Mouse (Mus musculus): ENCODE measurements at regions not wholly inside any gene's neighbourhood (a gene's known extent, or its start where the extent isn't known, plus 50 kb on each side); places are given as distances from the start of the nearest gene placed in this dataset.
"Not testable (repeated sequence)": the region's sequence is repeated elsewhere in the genome, so short reads cannot be mapped to it uniquely, and the experiment has no call there.

DNA sequence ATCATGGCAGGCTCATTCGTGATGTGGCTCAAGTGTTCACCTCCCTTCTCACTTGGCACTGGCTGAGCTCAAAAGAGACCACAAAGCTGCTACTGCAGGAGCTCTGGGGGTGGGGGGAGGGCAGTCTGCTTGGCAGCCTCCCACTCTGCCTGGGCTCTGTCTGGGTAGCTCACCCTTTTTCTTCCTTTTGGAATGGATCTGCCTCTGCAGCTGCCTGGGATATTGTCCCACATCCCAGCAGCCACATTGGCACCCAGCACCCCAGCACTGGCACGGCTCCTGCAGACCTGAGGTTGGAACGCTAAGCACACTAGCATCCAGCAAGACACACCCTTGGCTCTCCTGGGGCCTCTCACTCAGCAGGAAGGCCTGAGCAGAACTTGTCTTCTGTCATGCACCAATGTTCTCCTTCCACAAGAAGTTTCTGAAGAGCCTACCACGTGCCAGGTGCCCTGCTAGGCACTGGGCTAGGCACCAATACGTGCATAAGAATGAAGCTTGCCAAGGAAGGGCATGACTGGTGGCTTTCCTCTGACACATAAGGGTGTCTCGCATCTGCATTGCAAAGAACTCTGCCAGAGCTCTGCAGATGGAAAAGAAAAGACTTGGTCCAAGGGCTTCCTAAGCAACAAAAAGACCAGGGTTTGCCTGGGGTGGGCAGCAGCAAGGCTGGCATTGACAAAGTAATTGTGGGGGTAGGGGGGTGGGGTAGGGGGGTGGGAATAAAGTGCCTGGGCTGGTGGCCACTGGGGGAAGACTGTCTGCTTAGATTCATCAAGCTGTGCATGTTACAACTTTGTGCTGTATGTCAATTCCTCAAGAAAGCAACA, 112.1 kb upstream of the Sipa1l1 start:
- DNase-seq; intact Hi-C loops (cut with DNase I): not testable (repeated sequence)

GRCm38 (mm10) chr12:82064986-82065385, 104.1 kb upstream of the Sipa1l1 start:
- DNase-seq: no peak
- intact Hi-C loops (cut with DNase I): no loop called here

DNA sequence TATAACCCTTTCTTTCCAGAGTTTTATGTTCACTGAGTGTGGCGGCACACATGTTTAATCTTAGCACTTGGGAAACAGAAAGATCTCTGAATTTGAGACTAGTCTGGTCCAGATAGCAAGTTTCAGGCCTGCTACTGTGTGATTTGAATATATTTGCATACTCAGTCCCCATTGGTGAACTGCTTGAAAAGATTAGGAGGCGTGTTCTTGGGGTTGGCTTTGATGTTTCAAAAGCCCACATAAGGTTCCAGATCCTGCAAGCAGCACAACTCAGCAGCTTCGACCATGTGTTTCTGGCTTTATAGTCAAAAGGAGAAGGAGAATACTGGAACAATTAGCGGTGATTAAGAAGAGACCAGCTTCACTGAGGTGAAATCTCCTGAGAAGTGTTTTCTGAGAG, 102.3 kb upstream of the Sipa1l1 start:
- no peak for DNase-seq
- intact Hi-C loops (cut with DNase I): no loop called here

DNA sequence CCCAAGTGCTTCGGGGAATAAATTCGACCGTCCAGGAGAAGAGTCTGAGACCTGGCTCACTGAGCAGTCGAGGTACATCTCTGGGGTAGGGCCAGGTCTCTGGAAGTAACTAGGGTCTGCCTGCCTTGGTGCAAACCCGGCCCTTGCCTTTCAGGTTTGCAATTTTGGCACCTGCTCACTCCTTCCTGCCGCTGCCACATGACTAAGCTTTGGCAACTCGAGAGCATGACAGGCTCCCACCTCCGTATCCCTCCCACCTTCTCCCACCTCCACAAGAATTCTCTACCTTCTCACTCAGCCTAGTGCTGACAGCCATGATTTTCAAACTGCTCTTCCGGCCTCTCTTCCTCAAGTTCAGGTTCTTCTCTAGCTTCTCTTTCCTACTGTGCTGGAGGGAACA, 99.5 kb upstream of the Sipa1l1 start:
- intact Hi-C loops (cut with DNase I): no loop called here
- DNase-seq: no peak

DNA sequence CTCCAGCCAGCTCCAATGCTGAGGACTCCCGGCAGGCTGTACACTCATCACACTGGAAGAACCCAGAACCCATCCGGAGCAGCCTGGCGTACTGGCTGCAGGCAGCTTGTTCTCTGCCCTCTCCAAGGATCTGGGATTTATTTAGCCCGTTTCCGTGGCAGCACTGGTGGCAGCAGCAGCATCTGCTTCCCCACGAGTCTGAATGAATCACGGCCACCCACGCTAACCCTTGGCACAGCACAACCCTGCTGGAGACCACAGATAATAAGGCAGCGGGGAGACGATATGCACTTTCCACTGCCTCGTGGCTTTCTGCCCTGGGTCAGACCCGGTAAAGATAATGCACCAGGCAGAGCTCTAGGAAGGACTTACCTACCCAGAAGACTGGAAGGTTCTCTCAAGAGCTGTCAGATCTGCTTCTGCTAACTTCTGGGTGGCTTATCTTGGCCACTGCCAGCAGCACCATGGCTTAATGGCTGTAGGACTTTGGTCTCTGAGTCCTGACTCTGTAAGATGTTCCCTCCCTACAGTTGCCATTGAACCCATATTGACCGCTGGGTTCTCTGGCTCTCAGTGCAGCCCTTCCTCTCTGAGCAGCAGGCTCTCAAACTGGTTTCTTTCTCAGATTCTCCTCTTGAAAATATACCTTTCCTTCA, 96.2 kb upstream of the Sipa1l1 start:
- intact Hi-C loops (cut with DNase I): no loop called here

DNA sequence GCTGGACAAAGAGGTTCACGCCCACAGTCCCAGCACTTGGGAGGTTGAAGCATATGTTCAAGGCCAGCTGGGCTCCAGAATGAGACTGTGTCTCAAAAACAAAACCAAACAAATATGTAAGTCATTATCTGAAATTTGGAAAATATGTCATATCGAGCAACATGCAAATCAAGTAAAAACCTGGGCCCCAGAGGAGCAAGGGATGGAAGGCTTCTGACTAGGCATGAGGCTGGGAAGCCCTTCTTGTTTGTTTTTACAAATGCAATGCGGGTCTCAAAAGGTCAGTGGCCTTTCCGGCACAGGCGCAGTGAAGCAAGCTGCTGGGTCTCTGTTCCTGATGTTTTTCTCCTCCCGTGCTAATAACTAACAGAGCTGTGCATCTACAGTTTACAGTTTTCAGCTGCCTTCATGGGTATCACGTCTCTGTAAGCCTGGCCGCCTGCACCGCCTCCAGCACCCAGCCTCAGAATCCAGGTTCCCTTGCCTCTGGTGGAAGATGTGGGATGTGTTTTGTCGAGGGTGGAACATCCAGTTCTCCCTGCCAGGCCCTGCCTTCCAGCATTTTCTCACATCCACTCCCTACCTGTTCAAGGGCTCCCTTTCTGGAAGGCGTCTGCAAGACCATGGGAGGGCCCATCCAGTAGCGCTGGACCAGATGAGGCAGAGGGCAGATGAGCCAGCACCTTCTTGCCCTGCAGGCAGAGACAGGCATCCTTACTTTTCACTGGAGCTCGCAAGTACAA, 93.5 kb upstream of the Sipa1l1 start:
- no peak for DNase-seq
- intact Hi-C loops (cut with DNase I): no loop called here

More for the DNA sequence above, 96.2 kb upstream of the Sipa1l1 start:
- peak; percentile 1 to 12 for DNase-seq

DNA sequence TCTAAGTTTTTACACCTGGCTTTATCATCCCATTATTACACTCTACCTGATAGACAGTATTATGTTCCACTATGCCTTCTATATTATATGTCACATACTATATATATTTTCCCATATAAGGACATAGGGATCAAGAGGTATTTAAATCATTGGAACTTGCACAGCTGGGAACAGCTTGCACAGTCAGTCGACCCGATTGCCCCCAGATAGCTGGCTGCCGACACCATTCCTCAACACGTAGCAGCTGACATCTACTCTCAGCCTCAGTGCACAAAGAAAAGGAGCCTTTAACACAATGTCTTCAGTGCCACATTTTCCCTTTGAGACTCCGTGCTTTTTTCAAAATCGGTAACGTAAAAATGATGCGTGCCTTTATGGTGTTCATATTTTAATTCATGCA, 92.4 kb upstream of the Sipa1l1 start:
- intact Hi-C loops (cut with DNase I): no loop called here
- DNase-seq: no peak

DNA sequence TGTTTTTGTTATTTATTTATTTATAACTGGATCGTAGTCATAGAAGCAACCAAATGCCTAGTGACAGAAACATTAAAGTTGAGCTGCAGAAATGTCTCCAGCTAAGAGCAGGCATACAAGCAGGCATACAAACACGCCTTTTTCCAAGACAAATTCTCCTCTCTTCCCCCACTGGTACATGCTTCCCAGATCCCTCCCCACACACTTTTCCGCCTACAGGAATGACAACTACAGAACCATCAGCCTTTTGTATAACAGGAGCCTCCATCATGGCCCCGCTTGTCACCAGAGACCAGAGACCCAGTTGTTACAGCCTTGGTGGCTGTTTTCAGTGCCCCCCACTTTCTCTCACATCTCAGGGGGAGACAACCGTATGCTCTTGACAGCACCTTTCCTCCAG, 91.2 kb upstream of the Sipa1l1 start:
- intact Hi-C loops (cut with DNase I): no loop called here
- no peak for DNase-seq

DNA sequence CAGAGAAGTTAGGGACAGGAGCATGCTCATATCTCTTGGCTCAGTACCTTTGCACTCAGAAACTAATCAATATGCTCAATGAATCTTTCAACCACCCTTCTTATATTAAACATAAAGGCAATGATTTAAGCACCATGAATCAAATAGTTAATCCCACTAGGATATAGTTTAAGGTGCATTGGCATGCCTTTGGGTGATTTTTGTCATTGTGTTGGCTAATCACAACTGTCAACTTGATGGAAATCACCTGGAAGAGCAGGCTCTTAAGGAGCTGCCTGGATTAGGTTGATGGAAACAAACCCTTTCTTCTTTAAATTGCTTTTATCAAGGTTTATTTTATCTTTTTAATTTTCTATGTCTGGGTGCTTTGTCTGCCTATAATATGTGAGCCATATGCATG, 90.4 kb upstream of the Sipa1l1 start:
- intact Hi-C loops (cut with DNase I): no loop called here

GRCm38 (mm10) chr12:82080196-82080880, 88.8 kb upstream of the Sipa1l1 start:
- intact Hi-C loops (cut with DNase I): no loop called here

More for the DNA sequence above, 90.4 kb upstream of the Sipa1l1 start:
- no peak for DNase-seq

DNA sequence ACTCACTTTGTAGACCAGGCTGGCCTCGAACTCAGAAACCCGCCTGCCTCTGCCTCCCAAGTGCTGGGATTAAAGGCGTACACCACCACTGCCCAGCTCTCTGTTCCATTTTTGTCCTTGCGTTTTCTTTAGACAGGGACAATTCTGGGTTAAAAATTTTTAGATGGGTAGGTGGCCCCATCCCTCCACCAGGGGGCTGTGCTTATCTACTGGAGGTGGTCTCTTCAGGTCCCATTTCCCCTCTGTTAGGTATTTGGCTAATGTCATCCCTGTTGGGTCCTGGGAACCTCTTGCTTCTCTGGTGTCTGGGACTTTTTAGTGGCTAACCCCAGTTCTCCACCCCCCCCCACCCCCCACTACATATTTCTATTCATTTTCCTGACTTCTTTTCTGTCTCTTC, 86.5 kb upstream of the Sipa1l1 start:
- intact Hi-C loops (cut with DNase I); DNase-seq: not testable (repeated sequence)

More at GRCm38 (mm10) chr12:82080196-82080880, 88.8 kb upstream of the Sipa1l1 start:
- DNase-seq: no peak

- no peak for DNase-seq
- intact Hi-C loops (cut with DNase I): no loop called here
Measured at GRCm38 (mm10) chr12:82085771-82086400, 83.2 kb upstream of the Sipa1l1 start.

GRCm38 (mm10) chr12:82086441-82086840, 82.7 kb upstream of the Sipa1l1 start:
- DNase-seq: no peak
- intact Hi-C loops (cut with DNase I): no loop called here

GRCm38 (mm10) chr12:82089288-82089687, 79.8 kb upstream of the Sipa1l1 start:
- intact Hi-C loops (cut with DNase I): no loop called here
- DNase-seq: no peak

DNA sequence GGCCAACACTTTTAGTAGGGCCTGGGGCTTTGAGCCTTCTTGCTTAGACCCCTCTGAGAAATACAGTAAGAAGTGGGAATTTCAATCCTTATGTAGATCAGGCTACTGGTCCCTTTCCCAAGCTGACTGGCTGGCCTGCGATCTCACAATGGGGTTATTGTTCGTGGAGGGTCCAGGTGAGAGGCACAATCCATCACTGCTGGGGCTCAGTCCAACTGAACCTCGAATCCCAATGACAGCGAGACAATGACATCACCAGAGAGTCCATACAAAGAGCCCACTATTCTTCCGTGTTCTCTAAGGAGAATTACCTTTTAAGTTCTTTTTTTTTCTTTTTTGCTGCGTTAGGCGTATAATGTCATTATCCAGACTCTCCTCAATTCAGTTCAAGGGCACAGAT, 75.8 kb upstream of the Sipa1l1 start:
- intact Hi-C loops (cut with DNase I): no loop called here
- DNase-seq: no peak

GRCm38 (mm10) chr12:82095396-82095795, 73.7 kb upstream of the Sipa1l1 start:
- DNase-seq: no peak

GRCm38 (mm10) chr12:82097126-82097525, 72.0 kb upstream of the Sipa1l1 start:
- no peak for DNase-seq
- intact Hi-C loops (cut with DNase I): no loop called here

More at GRCm38 (mm10) chr12:82095396-82095795, 73.7 kb upstream of the Sipa1l1 start:
- intact Hi-C loops (cut with DNase I): no loop called here

GRCm38 (mm10) chr12:82097620-82098019, 71.5 kb upstream of the Sipa1l1 start:
- no peak for DNase-seq
- intact Hi-C loops (cut with DNase I): no loop called here

DNA sequence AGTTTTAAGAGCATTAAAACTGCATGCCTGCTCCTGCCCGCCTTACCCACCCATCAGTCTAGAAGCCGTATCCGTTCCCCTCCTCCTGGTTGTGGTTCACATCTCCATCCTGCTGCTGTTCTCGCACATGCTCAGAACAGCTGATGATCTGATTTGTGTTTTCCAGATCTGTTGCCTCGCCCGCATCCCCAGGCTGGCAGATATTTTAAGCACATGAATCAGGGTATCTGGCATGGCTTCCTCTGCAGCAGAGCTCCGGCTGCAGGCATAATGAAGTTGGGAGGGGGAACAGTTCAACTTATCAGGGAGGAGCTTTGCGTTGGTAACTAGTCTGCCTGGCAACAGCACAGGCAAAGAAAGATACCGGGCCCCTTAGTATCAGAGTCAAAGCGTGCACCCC, 64.9 kb upstream of the Sipa1l1 start:
- DNase-seq: peak in 1 of 2 experiments; percentile 11
- intact Hi-C loops (cut with DNase I): no loop called here
